Mouse (Mus musculus) kidney, postnatal 10 days (tissue): ENCODE results near the gene Srl.

Source experiments
- DNase-seq: peaks from one replicate; pipeline ENCODE4 v3.0.0; 2021; ENCODE audit warnings: mixed read lengths

Gene Srl

DNA sequence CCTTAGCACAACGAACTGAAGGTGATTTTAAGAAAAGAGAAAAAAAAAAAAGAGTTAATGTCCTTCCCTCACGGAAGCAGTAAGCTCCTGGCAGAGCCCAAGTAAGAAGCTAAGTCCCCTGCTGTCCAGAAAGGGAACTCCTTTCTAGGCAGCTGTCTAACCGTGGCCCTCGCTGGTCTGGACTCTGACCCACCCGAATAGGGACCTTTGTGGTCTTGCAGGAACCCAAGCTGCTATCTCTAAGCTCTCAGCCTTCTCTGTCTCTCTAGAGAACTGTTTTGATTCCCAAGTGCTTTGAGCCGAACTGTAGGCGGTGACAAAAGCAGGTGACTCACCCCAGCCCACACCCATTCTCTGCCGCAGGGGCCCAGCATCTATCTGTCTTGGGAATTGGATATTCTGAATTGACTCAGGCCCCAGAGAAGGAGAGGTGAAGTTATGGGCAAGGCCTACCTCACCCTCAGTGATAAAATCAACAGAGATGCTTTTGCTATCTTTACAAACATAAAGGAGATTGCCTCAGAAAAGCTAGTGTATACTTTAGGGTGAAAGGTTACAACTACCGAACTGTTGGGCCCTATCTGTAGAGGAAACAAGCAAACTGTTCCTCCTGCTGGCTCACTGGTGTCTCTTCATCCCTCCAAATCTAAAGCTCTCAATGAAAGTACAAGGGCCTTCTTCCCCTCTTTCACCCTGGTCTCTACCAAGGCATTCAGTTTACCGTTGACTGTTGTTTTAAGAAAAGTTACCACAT is 71.8 kb downstream of the Srl start:
- DNase-seq, result peak; percentile 36

DNA sequence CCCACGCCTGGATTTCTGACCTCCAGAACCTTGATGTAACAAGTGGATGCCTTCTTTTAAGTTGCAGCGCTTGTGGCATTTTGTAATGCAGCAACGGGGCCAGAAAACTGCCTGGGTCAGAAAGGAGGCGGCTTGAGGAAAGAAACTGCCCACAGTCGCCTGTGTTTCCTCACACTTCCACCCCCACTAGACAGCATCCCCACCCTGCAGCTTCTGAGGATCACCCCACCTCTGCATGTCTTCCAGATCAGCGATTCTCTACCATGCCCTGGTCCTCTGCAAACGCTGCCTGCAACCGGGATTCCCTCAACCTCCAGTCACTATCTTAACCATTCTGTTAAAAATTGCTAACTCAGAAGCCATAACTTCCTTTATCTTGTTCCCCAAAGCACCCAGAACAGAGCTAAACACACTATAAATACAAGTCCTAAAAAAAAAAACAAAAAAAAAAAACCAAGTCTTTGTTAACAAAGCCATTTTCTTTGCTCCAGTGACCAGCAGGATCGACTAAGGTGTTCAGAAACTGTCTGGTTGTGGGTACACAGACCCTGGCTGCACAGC is 77.0 kb downstream of the Srl start:
- DNase-seq, result no peak

DNA sequence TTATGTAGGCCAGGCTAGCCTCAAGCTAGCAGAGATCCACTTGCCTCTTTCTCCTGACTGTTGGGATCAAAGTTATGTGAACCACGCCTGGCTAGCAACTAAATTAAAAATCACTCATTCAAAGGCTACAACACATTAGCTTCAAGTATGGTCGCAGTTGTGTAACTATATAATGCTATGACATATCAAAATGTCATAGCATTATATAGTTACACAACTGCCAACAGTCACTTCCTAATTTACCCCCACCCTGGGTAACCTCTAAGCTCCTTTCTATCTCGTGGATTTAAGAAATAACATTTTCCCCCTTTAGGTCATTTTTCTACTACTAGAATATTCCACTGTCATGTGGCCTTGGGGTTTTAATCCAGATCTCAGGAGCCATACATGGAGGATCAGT is 83.7 kb downstream of the Srl start:
- no peak for DNase-seq

DNA sequence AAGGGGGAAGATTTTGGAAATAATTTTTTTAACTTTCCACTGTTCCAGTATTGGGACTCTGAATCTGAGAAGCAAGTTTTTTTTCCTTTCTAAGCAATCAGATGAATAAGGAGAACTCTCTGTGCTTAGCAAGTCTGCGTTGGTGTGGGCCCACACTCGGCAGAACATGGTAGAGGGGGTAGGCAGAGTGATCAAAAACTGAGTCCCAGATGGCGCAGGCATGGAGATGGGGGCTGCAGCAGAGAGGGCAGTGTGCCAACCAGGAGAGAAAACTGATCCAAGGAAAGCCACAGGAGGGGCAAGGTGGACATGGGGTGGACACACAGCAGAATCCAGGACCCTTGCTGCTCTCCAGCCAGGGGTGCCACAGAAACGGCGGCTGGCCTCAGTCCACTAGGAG is 85.2 kb downstream of the Srl start:
- no peak for DNase-seq

DNA sequence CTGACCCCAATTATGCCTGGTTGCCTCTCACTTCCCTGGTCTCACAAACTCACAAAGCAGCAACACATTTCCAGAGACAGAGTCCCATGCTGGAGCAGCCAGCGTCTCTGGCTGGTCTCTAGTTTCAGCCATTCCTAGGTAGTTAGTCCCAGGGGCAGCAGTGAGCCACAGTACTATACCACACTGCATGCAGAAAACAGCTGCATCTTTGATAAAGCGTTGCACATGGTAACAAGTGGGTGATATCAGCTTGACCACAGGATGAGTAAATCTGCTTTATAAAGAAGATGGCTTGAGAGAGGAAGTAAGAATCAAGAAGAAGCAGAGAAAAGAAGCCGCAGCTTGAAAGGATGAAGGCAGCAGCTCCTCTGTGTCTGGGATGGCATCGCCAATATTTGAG is 85.9 kb downstream of the Srl start:
- DNase-seq, result no peak

DNA sequence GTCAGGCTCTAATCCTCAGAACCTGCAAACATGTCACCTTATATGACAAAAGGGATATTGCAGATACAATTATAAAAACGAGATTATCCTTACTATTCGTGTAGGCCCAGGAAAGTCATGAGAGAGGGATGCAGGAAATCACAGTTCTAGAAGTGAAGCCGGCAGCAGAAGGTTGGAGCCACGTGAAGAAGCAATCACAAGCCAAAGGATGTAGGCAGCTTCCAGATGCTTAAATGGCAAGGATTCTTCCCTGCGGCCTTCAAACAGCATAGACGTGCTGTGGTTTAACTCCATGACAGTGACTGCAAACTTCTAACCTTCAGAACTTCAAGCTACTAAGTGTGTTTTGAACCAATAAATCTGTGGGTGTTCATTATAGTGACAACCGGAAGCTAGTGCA is 87.1 kb downstream of the Srl start:
- DNase-seq, result no peak

DNA sequence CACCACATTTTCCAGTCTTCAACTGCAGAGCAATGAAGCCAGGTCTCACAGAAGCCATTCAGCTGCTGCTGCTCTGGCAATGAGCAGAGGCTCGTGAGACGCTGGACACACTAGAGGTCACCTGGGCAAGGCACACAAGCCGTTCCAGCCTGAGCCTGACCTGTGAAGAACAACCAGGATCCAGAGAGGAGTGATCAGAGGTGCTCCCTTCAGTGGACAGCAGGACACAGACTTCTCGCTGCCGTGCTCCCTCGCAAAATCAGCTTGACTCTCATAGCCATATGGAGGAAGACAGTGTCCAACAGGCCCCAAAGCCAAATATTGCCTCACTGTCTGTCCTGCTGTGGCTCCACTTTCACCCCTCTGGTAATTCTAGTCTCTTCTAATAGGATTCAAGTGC is 92.2 kb downstream of the Srl start:
- DNase-seq, result no peak

DNA sequence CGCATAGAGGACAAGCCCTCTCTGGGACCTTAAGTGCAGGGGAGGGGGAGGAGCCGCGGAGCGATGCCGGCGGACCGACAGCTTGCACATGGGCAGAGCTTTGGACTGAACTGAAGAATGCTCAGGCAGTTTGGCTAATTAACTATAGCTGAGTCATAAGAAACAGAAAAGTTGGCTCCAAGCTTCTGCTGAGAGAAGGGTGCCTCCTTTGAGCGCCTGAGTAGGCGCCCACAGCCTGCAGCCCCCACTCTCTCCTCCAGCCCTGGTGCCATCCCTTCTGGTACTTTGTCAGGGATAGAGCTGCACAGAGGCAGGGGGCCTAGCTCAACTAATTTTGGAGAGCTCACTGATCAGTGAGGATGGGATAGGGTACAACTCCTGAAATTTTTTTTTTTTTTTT is 93.4 kb downstream of the Srl start:
- DNase-seq, result peak; percentile 65

DNA sequence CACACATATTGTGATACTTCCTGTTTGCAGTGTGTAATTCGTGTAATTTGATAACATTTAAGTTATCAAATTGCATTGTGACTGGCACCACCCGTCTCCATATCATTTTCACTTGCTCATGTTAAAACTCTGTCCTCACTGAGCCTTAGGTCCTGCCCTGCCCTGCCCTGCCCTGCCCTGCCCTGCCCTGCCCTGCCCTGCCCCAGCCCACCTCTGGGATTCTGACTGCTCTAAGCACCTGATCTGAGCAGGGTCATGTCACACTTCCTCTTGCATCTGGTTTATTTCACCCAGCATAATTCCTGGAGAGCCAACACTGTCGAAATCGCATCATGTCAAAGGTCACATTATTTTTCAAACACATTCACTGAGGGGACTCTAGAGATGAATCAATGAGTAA is 95.2 kb downstream of the Srl start:
- DNase-seq, result no peak

DNA sequence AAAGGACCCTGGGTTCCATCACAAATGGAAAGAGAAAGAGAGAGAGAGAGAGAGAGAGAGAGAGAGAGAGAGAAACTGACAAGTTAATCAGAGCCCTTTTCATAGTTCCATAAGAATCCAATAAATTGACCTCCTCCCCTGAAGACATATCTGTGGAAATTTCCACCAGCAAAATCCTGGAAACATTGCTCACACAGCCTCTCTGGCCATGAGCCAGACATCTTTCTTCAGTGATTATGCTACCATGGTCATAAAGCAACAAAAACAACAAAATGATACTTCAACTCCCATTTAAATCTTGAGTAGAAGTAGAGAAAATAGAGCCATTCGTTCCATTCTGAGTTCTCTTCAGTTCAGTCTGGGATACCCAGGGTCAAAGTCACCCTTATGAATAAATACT is 97.2 kb downstream of the Srl start:
- DNase-seq, result no peak

DNA sequence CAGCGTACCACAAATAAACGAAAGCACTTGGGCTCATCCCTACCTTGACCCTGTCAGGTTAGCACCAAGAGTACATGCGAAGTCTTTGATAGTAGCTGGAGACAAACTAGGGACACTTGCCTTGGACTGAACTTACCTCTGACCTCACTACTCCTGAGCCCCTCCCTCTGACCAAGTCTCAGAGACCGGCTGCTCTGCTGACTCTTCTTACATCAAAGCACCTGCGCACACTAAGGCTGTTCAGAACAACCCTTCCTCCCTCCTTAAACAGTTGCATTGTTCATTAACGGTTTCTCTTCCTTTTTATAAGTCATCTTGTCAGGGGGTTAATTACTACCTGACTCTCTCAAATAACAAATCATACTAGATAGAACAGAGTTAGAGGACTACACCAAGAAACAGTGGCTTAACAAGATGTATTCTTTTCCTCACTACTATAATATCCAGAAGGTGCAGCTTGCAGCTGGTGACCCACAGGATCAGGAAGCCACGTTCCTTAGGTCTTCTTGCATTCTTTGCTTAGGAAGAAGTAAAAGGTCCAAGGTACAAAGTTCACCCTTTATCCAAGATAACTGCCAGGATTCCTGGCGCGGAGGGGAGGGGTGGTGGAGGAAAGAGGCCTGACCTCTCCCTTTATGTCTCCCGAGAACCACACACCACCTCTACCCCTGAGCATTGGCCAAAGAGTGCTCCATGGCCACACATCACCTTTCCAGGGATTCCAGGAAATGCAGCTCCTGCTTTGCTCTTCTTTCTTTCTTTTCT is 102.1 kb downstream of the Srl start:
- peak; percentile 51 for DNase-seq

DNA sequence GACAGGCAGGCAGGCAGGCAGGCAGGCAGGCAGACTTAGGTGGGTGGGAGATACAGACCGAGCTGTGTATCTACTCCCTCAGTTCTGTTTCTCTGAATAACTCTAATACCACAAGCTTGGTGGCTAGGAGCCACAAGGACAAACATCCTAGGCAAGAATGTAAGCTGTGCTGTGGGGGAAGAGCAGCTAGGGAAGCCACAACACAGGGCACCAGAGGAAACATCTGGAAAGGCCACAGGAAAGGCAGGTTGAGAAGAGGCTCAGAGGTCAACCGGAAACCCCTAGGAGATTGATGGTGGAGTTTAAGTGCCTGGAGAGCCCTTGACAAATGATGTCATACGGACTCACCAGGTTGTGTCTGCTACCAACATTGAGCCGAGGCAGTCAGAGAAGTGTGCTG is 104.9 kb downstream of the Srl start:
- DNase-seq, result peak; percentile 32

DNA sequence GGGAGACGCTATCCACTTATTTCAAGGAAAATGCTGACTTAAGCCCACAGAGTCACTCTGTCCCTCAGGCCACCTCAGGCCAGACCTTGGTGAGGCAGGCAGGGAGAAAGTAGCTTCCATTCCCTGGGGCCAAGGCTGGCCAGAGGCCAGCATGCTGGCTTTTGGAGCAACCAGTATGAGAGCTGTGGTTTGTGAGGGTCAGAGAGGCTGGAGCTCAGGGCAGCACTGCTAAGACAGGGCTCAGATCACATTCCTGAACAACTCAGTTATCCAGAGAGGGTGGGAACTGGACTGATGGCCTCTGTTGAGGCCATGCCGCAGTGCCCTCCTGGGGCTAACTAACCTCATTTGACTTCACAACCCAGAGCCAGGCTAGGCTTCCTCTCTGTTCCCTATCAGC is 106.2 kb downstream of the Srl start:
- peak; percentile 47 for DNase-seq

DNA sequence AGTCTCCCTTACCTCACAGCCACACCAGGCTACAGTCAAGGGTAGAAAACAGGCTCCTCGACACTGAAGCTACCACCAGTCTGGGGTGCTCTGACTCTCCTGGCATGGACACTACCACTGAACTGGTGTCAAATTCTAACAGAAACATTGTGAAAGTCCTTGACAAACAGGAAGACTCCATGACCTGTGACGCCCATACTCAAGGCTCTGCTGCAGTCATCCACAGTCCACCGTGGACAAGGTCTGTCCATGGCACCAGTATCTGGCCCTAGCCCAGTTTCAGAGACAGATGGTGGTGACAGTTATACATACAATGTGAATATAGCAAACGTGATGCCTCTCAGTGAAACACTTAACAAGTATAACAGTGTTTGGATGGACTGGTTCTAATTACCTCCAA is 109.8 kb downstream of the Srl start:
- DNase-seq, result no peak

DNA sequence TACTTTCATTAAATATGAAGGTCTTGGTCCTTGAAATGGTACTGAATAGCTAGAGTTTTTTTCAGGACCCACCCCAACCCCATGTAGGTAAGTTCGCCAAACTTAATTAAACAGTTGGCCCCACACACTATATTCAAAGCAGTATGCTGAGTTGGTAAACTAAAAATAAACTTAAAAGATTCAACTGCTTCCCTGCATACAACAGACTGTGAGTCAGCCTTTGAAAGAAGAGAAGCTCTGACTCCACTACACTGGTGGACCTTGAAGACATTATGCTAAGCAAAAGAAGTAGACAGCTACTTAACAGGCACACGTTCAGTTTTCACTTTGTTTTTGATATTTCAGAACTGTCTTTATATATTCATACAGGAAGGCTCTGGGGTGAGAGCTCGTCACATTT is 110.6 kb downstream of the Srl start:
- DNase-seq, result no peak

DNA sequence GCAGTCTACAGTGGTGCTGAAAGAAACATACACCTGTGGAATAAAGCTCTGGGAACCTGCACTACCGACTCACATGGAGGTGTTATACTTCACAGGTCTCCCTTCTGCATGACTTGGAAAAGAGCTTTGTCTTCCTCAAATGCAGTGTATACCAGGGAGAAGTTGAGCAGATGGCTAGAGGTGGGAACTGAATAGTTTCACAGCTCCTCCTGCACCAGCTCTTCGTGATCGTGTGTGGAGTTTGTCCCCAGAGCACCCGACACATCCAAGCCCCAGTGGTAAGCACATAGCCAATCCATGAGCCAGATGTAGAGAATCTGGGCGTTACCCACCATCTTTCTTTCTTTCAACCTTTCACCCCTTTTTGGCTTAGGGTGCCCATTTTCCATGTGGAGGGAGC is 111.4 kb downstream of the Srl start:
- no peak for DNase-seq
